Mouse (Mus musculus): ENCODE measurements around the gene Hist2h2aa1. TPM values are rescaled to one million over a fixed set of nuclear protein-coding genes. Genes with fewer than 3 reads are reported as not detected.

The Hist2h2aa1 gene
- polyA plus RNA-seq, 1 experiment from 2014 or later: 55.7 TPM

DNA sequence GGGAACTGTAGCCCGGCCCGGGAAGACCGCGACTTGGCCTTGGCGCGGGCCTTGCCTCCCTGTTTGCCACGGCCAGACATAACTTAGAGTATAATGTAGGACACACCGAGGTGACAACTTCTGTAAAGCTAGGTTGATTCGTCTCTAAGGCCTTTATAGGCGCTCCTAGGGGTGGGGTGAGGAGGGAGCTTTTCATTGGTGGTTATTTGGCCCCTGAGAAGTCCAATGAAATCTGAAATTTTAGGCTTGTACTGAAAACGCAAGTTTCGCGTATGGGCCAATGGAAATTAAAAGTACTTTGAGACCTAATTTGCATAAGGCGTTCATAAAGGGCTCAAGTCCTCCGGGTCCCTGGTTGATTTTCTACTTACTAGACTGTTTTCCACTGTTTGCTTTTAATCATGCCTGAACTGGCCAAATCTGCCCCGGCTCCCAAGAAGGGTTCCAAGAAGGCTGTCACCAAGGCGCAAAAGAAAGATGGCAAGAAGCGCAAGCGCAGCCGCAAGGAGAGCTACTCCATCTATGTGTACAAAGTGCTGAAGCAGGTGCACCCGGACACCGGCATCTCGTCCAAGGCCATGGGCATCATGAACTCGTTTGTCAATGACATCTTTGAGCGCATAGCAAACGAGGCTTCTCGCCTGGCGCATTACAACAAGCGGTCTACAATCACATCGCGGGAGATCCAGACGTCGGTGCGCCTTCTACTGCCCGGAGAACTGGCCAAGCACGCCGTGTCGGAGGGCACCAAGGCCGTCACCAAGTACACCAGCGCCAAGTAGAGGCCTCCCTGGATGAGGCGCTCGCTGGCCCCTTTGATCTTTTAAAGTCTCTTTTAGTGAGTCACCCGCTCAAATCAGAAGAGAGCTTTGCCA is 24.3 kb upstream of the Hist2h2aa1 start, which contains the start of the genes Hist2h2ac and Hist2h2be:
TSS of gene Hist2h2ac (minus strand) at position 116 of the 875 bp plus-strand sequence.
TSS of gene Hist2h2be (plus strand) at position 355 of the 875 bp plus-strand sequence.
- Histone ChIP-seq H3K27me3 (replicated peaks; ENCODE audit: control insufficient read depth, insufficient read depth, low read length) (no peaks in the 10 kb centered on the region), H3K4me1 (replicated peaks; ENCODE audit: control insufficient read depth, insufficient read depth, low read length) (peaks cover 3% of the 10 kb centered on the region; the same call in 1 of the 2 replicates), H3K9ac (ENCODE audit: low read depth, low read length) (peak within 1 kb of the TSS; percentile 70), H3K4me2 (replicated peaks; ENCODE audit: low read depth) (peak within 1 kb of the TSS; percentile 76), H3K4me3 (ENCODE audit: low read depth, low read length) (peak within 1 kb of the TSS; percentile 59), H3K9me3 (ENCODE audit: control insufficient read depth) (no peaks in the 10 kb centered on the region), H3K36me3 (ENCODE audit: control insufficient read depth, insufficient read depth) (no peaks in the 10 kb centered on the region), H3K27ac (ENCODE audit: low read depth, low read length) (peak within 1 kb of the TSS; percentile 92)
- WGBS: under 1% methylated on average over 43 of the region's 43 CpGs
- ATAC-seq: peak; percentile 83
- no peak; the same call in 1 of the 2 replicates for TF ChIP-seq CTCF (IDR thresholded peaks at IDR 0.05; ENCODE audit: low read depth)

DNA sequence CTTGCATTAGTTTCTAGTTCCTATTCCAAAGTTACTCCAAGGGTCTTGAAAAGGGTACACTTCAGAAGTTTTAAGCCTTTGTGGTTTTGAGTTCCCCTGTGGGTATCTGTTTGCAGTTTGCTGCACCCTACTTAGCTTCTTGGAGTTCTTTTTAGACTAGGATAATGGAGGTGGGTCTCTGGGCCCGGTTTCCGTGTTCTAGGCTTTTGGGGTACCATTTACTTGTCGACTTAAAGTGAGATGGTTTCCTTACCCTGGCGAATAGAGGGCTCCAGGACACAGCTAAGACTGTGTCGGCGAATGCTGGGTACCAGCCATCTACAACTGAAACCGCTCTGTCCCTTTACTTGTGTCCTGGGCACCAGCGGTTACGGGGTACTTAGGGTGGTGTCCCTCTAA is 23.7 kb upstream of the Hist2h2aa1 start:
- no peaks in the 10 kb centered on the region for H3K9me3 ChIP-seq (ENCODE audit: control insufficient read depth)
- H3K9ac ChIP-seq (ENCODE audit: low read depth, low read length): peak overlapping the region; percentile 26; the same call in 1 of the 2 replicates
- H3K4me3 ChIP-seq (ENCODE audit: low read depth, low read length): peak overlapping the region; percentile 59
- H3K4me2 ChIP-seq (replicated peaks; ENCODE audit: low read depth): peak overlapping the region; percentile 76
- H3K36me3 ChIP-seq (ENCODE audit: control insufficient read depth, insufficient read depth): no peaks in the 10 kb centered on the region
- no peak for ATAC-seq
- H3K27ac ChIP-seq (ENCODE audit: low read depth, low read length): peak overlapping the region; percentile 92
- WGBS: 12% methylated on average over 9 of the region's 9 CpGs
- no peak for TF ChIP-seq CTCF (IDR thresholded peaks at IDR 0.05; ENCODE audit: low read depth)
- peaks cover 3% of the 10 kb centered on the region; the same call in 1 of the 2 replicates for H3K4me1 ChIP-seq (replicated peaks; ENCODE audit: control insufficient read depth, insufficient read depth, low read length)
- no peaks in the 10 kb centered on the region for H3K27me3 ChIP-seq (replicated peaks; ENCODE audit: control insufficient read depth, insufficient read depth, low read length)

DNA sequence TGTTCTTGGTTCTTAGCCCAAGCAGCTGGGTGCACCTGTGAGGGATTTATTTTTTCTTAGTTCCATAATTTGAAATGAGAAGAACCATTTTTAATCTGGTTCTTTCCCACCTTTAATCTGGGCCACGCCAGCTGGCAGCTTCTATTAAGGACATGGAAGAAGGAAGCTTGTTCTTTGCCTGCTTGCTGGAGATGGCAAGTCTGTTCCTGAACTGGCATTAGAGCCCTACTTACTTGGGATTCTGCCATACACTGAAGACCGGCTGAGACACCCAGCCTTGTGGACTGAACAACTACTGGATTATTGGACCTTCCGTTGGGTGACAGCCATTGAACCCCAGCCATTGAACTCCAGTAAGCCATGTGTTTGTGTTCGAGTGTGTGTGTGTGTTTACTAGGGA is 22.5 kb upstream of the Hist2h2aa1 start:
- Histone ChIP-seq H3K36me3 (ENCODE audit: control insufficient read depth, insufficient read depth) (no peaks in the 10 kb centered on the region), H3K27ac (ENCODE audit: low read depth, low read length) (no peak overlapping the region), H3K9ac (ENCODE audit: low read depth, low read length) (no peak overlapping the region), H3K27me3 (replicated peaks; ENCODE audit: control insufficient read depth, insufficient read depth, low read length) (no peaks in the 10 kb centered on the region), H3K4me3 (ENCODE audit: low read depth, low read length) (no peak overlapping the region), H3K4me2 (replicated peaks; ENCODE audit: low read depth) (no peak overlapping the region; the same call in 1 of the 2 replicates), H3K4me1 (replicated peaks; ENCODE audit: control insufficient read depth, insufficient read depth, low read length) (peaks cover 3% of the 10 kb centered on the region; the same call in 1 of the 2 replicates), H3K9me3 (ENCODE audit: control insufficient read depth) (no peaks in the 10 kb centered on the region)
- no peak for TF ChIP-seq CTCF (IDR thresholded peaks at IDR 0.05; ENCODE audit: low read depth)
- WGBS: 91% methylated on average over 4 of the region's 4 CpGs
- ATAC-seq: no peak

DNA sequence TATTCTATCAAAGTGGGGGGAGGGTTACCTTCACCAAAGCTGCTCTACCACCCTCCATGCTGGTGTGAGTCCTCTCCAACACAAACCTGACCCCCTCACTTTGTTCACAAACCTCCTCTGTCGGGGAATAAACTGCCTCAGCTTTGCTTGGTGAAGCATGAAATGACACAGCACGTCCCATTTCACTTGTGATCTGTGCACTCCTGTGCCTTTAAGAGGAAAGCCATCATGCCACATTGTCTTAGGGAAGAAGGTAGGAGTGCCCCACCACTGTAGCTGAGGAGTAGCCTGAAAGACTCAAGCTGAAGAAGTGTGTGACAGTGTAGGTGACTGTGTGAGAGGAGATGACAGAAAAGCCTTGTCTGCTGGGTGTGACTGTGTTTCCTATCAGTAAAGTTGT is 19.9 kb upstream of the Hist2h2aa1 start:
- no peak overlapping the region for H3K9ac ChIP-seq (ENCODE audit: low read depth, low read length)
- H3K4me3 ChIP-seq (ENCODE audit: low read depth, low read length): no peak overlapping the region
- no peaks in the 10 kb centered on the region for H3K36me3 ChIP-seq (ENCODE audit: control insufficient read depth, insufficient read depth)
- peaks cover 3% of the 10 kb centered on the region; the same call in 1 of the 2 replicates for H3K4me1 ChIP-seq (replicated peaks; ENCODE audit: control insufficient read depth, insufficient read depth, low read length)
- no peaks in the 10 kb centered on the region for H3K9me3 ChIP-seq (ENCODE audit: control insufficient read depth)
- WGBS: 37% methylated on average over 2 of the region's 2 CpGs
- no peak for ATAC-seq
- H3K4me2 ChIP-seq (replicated peaks; ENCODE audit: low read depth): no peak overlapping the region
- H3K27me3 ChIP-seq (replicated peaks; ENCODE audit: control insufficient read depth, insufficient read depth, low read length): no peaks in the 10 kb centered on the region
- H3K27ac ChIP-seq (ENCODE audit: low read depth, low read length): no peak overlapping the region
- no peak for TF ChIP-seq CTCF (IDR thresholded peaks at IDR 0.05; ENCODE audit: low read depth)

DNA sequence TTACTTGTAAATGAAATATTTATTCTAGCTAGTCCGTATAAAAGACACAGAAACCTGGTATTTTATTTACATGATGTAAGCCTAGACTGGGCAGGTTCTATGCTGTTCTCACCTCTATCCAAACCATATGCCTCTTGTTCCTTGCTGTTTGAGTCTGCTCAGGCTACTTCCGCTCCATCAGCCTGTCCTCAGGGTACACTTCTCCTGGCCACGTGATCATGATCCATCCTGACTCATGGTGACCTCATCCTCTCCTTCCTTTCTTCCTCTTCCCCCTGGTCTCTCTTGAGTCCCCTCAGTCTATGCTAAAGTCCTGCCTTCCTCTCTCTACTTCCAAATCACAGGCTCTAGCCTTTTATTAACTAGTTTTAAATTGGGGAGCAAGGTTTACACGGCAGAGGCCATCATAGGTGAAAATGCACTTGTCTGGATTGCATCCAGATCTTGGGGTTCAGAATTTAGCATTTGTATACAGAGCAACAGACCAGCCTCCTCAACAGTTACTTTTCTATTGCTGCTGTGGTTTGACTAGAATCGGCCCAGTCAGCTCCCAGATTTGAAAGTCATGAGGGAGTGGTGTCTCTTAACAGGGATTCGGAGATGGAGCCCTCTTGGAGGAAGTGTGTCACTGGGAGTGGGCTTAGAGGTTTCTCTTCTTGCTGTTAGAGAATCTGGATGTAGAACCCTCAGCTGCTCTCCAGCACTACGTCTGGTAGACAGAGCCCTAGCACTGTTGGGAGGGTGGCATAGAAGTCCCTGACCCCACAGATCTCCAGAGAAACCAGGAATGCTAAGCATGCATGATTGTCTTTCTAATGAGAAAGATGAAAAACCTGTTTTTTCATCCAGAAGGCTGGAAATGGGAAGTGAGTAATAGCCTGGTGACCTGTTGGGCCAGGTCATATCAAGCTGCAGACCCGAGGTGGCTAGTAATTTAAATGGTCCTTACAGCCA is 18.3 kb upstream of the Hist2h2aa1 start:
- no peaks in the 10 kb centered on the region for H3K27me3 ChIP-seq (replicated peaks; ENCODE audit: control insufficient read depth, insufficient read depth, low read length)
- H3K4me2 ChIP-seq (replicated peaks; ENCODE audit: low read depth): no peak overlapping the region
- peaks cover 3% of the 10 kb centered on the region; the same call in 1 of the 2 replicates for H3K4me1 ChIP-seq (replicated peaks; ENCODE audit: control insufficient read depth, insufficient read depth, low read length)
- no peak overlapping the region for H3K4me3 ChIP-seq (ENCODE audit: low read depth, low read length)
- H3K27ac ChIP-seq (ENCODE audit: low read depth, low read length): no peak overlapping the region
- 0 out of 2 replicates have a peak, but pooled peaks have one; percentile 9 for ATAC-seq
- H3K9ac ChIP-seq (ENCODE audit: low read depth, low read length): no peak overlapping the region
- no peak for TF ChIP-seq CTCF (IDR thresholded peaks at IDR 0.05; ENCODE audit: low read depth)
- H3K9me3 ChIP-seq (ENCODE audit: control insufficient read depth): no peaks in the 10 kb centered on the region
- no peaks in the 10 kb centered on the region for H3K36me3 ChIP-seq (ENCODE audit: control insufficient read depth, insufficient read depth)
- WGBS: 53% methylated on average over 8 of the region's 8 CpGs
